Mouse (Mus musculus) E14TG2a.4 (cell line): ENCODE results near the gene Fgd6.

Experiments used
- H3K27me3 ChIP-seq: 2 replicates; pipeline ENCODE4 v1.6.1; 2014; ENCODE audit warnings: low read length, control low read depth; ENCODE audit not compliant: insufficient read depth
- H3K36me3 ChIP-seq: 2 replicates; pipeline ENCODE4 v1.6.1; 2014; ENCODE audit warnings: low read length, control low read depth; ENCODE audit not compliant: insufficient read depth
- H3K4me1 ChIP-seq: replicated peaks from 2 replicates; pipeline ENCODE4 v1.6.1; 2014; ENCODE audit warnings: low read depth, low read length, control low read depth
- H3K4me3 ChIP-seq: replicated peaks from 2 replicates; pipeline ENCODE4 v1.5.1; 2014; ENCODE audit warnings: mild to moderate bottlenecking, low read length
- H3K9me3 ChIP-seq: 2 replicates; pipeline ENCODE4 v1.6.1; 2014; ENCODE audit warnings: low read length, control low read depth
- CTCF ChIP-seq: conservative IDR thresholded peaks from 2 replicates; pipeline ENCODE4 v1.5.1; 2014; ENCODE audit warnings: low read length
- NANOG ChIP-seq: IDR thresholded peaks from 2 replicates; pipeline ENCODE4 v1.6.1; 2014; ENCODE audit warnings: borderline replicate concordance, low read length, mixed read lengths
- POU5F1 ChIP-seq: IDR thresholded peaks from 2 replicates; pipeline ENCODE4 v1.6.1; 2014; ENCODE audit warnings: low read length, borderline replicate concordance

Gene Fgd6

DNA sequence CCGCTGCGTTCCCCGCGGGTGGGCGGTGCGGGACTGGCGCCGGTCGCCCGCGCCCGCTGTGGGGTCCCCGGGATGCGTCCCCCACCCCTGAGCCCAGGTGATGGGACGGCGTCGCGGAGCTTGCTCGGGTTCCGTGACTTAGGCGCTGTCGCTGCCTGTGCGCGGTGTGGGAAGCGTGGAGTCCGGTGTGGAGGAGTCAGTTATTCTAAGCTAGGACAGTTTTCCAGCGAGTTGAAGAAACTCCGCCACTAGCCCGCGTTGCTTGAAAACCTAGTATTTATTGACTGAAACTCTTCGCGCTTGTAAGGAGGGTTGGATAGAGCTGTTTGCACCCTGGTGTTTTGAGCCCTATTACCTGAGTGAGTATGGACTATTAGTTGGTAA lies 566 bp downstream of the Fgd6 start:
- no peaks in the 10 kb centered on the region for H3K9me3 ChIP-seq
- no peaks in the 10 kb centered on the region for H3K36me3 ChIP-seq
- no peak for TF ChIP-seq NANOG
- TF ChIP-seq CTCF: no peak
- TF ChIP-seq POU5F1: no peak
- H3K4me3 ChIP-seq: peak overlapping the region; percentile 95
- no peaks in the 10 kb centered on the region for H3K27me3 ChIP-seq
- peaks cover 11% of the 10 kb centered on the region for H3K4me1 ChIP-seq

DNA sequence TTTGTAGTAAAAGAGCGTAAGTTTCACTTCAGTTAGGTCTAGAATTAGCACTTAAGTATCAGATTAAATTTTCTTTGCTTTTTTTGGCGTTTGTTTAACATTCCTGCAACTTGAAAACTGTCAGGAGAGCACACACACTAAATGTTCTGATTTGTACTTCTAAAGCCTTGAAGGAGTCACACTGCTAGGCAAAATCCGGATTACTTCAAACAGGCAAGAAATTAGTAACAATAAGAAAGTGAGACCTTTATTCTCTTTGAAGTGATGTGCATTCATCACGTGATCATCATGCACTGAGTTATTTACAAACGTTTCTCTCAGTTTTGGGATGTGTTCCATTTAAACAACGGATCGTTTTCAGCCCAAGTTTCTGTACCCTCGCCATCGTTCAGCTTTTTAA lies 1.4 kb downstream of the Fgd6 start:
- H3K9me3 ChIP-seq: no peaks in the 10 kb centered on the region
- peaks cover 11% of the 10 kb centered on the region for H3K4me1 ChIP-seq
- no peak for TF ChIP-seq POU5F1
- no peak for TF ChIP-seq CTCF
- TF ChIP-seq NANOG: no peak
- H3K27me3 ChIP-seq: no peaks in the 10 kb centered on the region
- no peak overlapping the region for H3K4me3 ChIP-seq
- no peaks in the 10 kb centered on the region for H3K36me3 ChIP-seq

DNA sequence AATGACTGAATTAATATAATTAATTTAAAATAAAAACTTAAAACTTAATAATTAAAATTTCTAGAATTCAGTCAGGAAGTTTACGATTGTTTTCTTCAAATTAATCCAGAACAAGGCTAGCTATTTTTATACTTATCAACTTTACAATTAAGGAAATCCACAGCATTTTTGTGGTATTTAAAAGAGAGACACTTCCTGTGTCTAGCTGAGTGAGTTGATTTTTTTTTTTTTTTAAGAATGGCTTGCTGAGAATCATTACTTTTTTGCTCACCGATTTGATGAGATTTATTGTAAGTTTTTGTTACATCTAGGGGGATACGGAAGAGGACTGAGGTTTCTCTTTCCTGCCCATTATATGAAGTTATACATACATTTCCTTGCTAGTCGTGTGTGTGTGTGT lies 1.8 kb downstream of the Fgd6 start:
- H3K36me3 ChIP-seq: no peaks in the 10 kb centered on the region
- no peaks in the 10 kb centered on the region for H3K9me3 ChIP-seq
- no peak for TF ChIP-seq NANOG
- TF ChIP-seq CTCF: no peak
- TF ChIP-seq POU5F1: no peak
- peaks cover 11% of the 10 kb centered on the region for H3K4me1 ChIP-seq
- no peaks in the 10 kb centered on the region for H3K27me3 ChIP-seq
- H3K4me3 ChIP-seq: no peak overlapping the region

DNA sequence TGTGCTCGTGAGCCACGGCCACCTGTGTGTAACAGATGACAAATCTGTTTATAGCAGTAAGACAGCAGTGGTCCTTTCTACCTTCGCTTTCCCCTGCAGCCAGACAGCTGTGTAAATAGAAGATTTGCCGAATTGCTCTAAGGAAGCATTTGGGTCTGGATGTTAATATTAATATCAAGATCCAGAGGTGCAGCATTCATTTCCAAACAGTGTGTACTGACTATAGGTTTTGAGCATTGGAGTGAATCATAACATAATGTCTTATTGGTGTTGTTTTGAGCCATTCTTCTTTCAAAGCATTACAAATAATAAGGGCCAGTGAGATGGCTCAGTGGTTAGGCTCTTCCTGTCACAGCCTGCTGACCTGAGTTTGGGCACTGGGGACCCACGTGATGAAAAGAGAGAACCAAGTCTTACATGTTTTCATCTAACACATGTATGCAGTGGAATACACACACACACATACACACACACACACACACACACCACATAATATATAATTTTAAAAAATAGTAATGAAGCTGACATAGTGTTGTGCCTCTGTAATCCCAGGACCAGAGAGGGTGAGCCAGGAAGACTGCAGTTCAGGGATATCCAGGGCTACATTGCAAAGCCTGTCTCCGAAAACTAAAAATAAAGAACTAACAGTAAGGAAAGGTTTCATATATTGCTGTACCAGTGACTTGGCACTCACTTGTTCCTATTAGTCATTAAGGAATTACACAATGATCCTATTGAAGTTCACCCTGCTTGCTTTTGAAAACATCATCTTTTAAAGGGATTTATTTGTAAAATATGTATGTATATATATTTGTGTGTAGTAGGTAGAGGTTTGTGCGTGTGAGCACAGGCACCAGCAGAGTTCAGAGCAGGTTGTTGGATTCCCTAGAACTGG lies 2.8 kb downstream of the Fgd6 start:
- Histone ChIP-seq H3K27me3 (no peaks in the 10 kb centered on the region), H3K4me1 (peaks cover 11% of the 10 kb centered on the region), H3K9me3 (no peaks in the 10 kb centered on the region), H3K36me3 (no peaks in the 10 kb centered on the region), H3K4me3 (no peak overlapping the region)
- TF ChIP-seq POU5F1 (no peak), NANOG (no peak), CTCF (no peak)

DNA sequence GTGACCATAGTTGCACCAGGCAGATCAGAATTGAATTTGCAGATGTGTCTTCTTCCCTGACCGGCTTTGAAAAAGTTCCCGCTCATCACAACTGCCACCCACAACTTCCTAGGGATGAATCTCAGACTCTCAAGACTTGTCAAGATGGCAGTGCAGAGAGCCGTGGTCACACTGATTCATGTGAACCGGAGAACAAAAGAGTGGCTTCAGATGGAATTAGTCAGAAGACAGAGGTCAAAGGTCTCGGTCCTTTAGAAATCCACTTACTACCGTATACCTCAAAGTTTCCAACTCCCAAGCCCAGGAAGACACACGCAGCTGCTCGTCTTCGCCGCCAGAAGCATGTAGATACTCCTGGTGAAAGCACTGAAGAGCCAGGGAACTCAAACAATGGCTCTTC lies 8.1 kb downstream of the Fgd6 start:
- H3K27me3 ChIP-seq: no peaks in the 10 kb centered on the region
- H3K36me3 ChIP-seq: no peaks in the 10 kb centered on the region
- no peak overlapping the region for H3K4me3 ChIP-seq
- TF ChIP-seq NANOG (no peak), POU5F1 (no peak), CTCF (no peak)
- H3K9me3 ChIP-seq: no peaks in the 10 kb centered on the region
- H3K4me1 ChIP-seq: peaks cover 24% of the 10 kb centered on the region

DNA sequence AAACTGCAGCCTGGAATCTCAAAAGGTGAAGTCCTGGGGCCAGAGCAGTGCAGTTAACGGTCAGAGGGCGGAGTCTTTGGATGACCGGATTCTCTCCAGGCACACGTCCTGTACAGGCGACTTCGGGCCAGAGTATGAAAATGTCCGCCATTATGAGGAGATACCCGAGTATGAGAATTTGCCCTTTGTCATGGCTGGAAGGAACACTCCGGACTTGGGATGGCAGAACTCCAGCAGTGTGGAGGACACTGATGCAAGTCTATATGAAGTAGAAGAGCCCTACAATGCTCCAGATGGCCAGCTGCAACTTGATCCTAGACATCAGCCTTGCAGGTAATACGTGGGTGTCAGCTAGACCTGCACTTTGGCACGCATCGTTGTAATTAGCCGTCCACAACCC lies 9.5 kb downstream of the Fgd6 start:
- no peak overlapping the region for H3K4me3 ChIP-seq
- H3K27me3 ChIP-seq: no peaks in the 10 kb centered on the region
- H3K9me3 ChIP-seq: no peaks in the 10 kb centered on the region
- no peak for TF ChIP-seq POU5F1
- no peak for TF ChIP-seq NANOG
- TF ChIP-seq CTCF: no peak
- no peaks in the 10 kb centered on the region for H3K36me3 ChIP-seq
- peaks cover 24% of the 10 kb centered on the region for H3K4me1 ChIP-seq

DNA sequence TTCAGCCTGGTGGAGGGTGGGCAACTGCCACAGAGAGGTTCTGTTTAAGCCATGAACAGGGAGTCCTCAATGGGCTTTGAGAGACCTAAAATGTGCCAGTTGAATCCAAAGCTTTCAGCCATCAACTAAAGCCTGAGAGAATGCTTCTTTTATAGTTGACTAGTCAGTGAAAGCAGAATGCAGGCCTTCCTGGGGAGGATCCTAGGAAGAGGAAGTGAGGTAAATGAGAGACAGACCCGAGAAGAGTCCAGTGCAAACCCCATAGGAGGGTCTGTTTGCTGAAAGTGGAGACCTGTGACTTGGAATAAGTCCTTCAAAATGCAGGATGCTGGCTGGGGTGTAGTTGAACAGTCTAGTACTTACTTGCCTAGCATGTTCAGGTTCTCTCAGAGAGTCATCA lies 11.2 kb downstream of the Fgd6 start:
- Histone ChIP-seq H3K4me1 (peaks cover 24% of the 10 kb centered on the region), H3K36me3 (no peaks in the 10 kb centered on the region), H3K9me3 (no peaks in the 10 kb centered on the region), H3K27me3 (no peaks in the 10 kb centered on the region), H3K4me3 (no peak overlapping the region)
- TF ChIP-seq POU5F1: no peak
- TF ChIP-seq NANOG: no peak
- TF ChIP-seq CTCF: no peak

DNA sequence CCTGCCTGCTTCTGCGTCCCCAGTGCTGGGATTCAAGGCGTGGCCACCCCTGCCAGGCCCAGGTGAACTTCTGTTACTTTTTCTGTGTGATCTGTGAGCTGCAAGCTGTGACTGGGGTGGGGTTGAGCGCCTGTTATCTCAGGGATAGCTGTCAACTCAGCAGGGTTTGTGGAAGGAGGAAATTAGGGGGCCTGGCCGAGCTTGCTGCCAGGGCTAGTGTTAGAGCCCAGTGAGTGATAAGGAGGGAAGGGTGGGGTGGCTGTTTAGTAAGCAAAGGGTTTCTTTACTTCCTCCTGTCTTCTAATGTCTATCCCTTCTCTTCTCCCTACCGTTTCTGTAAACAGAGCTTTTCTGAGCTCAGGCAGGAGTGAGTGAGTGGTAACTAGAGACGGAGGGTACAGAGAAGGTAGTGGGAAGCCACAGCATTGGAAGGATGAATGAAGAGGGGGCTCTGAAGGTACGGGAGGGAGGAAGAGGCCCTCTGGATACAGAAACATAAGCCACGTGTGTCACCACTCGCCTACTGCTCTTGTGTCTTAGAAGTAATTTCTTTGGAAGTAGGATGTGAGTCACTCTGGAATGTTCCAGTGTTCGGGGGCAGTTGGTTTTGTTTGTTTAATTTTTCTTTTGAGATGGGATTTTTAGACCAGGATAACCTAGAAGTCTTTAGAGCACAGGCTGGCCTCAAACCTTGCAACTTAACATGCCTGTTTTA lies 12.2 kb downstream of the Fgd6 start:
- H3K4me1 ChIP-seq: peaks cover 24% of the 10 kb centered on the region
- TF ChIP-seq POU5F1 (no peak), CTCF (no peak), NANOG (no peak)
- no peaks in the 10 kb centered on the region for H3K9me3 ChIP-seq
- no peaks in the 10 kb centered on the region for H3K27me3 ChIP-seq
- H3K4me3 ChIP-seq: no peak overlapping the region
- H3K36me3 ChIP-seq: no peaks in the 10 kb centered on the region
